Mouse (Mus musculus) layer of hippocampus, adult 9-10 months (tissue): Measurements from ENCODE around the gene Hhex.

Experiments
- DNase-seq: peaks from one replicate; pipeline ENCODE4 v3.0.0; 2022; ENCODE audit warnings: low spot score

Hhex gene

DNA sequence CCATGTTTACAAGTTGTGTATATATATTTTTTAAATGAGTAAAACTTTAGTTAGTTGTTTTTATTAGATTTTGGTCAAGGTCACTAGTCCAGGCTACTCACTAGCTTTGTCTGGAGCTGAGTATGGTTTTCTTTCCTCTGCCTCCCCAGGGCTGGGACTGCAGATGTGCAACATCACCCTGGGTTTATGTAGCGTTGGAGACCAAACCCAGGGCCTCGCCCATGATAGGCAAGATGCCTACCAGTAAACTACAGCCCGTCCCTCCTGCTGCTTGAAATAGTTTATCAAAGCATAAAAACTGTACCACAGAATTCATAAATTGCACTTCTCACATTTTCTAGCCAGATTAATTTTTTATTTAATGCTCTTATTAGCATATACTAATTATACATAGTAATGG lies 14.6 kb downstream of the Hhex start:
- DNase-seq, result no peak

DNA sequence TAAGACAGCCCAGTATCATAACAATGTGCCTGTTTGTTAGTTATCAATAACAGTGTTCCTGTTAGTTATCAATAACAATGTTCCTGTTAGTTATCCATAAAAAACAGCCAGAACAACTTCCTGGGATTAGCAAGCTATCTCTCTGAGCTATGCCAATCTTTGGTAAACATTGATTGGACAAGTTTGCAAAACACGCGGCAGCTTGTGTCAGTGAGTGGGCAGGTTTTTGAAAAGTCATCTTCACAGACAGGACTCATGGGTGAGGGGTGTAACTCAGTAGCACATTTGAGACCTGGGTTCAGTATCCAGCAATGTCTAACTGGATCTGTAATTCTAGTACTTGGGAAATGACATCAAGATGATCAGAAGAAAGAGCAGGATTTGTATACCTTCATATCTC lies 20.9 kb downstream of the Hhex start:
- no peak for DNase-seq

DNA sequence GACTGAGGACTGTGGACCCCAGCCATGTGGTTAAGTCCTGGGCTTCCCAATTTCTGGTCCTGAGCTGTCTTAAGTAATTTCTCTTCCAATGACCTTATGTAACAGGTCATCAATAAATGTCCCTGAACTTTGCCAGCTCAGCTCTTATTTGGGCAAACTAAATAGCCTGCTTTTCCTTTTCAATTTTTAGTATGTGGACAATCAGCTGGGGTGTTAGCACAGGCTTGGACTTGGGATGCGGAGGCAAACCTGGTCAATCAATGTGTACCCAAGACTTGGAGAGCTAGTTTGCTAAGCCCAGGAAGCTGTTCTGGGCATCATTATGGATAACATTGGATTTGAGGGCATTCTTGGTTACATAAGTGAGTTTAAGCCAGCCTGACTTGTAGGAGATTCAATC lies 21.4 kb downstream of the Hhex start:
- DNase-seq, result no peak

DNA sequence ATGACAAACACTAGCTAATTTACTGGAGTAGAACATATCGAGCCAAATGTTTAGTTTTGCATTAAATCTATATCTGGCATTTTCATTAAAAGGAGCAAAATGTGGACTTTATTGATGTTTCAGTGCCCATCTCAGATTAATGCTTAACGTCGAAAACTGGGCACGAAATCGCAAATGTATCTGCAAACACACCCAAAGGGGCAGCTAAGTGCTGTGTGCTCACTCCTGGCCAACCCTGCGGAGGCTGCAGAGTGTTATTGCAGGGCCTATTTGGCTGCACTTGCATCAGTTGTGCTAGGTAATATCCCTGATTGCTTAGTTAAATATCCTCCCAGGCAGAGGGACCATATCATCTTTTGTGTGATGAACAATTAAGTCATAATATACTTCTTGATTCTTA lies 23.4 kb downstream of the Hhex start:
- DNase-seq, result no peak

DNA sequence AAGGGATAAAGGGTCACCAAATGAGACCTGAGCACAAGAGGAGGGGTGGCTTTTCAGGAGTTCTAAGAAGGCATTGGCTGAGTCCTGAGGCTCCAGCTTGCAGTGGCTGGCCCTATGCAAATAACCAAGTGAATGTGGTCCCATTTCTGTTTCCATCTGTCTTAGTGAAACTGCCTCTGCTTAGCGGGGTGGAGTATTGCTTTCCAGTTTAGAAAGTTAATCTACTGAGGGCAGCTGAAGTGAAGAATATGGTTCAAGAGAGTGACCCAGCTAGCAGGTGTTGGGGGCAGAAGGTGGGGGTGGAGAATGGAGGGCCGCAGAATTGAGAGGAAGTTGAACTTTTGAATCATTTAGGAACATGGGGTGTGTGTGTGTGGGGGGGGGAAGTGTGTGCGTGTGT lies 31.8 kb downstream of the Hhex start:
- no peak for DNase-seq

DNA sequence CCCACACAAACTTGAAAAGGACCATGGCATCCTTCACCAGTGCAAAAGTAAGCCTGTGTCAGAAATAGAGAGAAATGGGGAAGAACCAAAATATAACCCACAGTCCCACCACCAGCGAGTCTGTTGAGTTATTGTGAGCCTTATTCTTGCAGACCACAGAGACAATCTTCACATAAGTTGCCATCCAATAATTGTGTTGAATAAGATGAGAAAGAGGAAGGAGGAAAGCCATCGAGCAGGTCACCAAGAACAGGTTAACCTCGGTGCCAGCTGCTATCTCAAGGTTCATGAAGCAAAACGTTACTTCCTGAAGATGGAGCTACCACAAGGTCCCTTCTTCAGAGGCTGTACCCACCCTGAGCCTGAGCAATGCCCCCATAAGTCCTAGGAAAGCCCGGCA lies 32.4 kb downstream of the Hhex start:
- DNase-seq, result no peak

DNA sequence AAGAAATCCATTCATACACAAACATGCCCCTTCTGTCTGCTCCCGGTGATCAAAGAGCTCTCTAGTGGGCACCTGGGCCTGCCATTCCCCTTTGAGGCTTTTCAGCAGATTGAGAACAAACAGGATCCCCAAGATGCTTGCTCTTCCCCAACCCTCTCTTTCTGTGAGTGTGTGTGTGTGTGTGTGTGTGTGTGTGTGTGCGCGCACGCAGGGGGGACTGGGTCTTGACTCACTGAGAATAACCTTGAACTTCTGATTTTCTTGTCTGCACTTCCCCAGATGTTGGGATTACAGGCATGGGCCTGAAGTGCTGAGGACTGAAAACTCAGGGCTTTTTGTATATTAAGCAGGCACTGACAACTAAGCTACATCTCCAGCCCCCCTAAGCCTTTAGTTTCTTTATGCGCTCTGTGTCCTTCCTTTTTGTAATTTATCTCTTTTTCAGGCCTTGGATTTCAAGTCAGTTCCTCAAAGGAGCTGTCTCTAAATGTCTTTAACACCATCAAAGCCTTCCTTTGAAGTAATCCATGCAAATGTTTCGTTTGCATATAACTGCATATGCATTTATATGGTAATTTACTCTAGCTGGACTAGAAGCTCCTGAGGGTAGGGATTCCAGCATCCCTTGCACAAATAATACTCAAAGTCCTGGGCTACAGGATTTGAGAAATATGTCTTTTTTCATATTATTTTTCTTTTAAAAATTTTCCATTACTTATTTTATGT lies 34.4 kb downstream of the Hhex start:
- no peak for DNase-seq

DNA sequence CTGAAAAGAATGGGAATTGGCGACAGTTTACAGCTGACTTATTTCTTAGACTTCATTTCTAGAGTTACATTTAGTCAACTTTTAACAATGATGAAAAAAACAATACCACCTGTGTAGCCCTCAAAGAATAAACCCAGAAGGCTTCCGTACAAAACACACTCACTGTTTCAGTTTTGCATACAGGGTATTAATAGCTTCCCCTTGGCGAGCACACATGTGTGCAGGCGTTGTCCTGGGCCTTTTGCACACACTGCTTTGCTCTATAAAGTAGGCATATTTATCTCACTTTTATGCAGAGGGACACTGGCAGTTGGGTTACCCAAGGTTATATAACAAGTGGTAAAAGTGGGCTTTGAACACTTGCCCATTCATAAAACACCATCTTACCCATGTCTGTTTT lies 37.1 kb downstream of the Hhex start:
- DNase-seq, result no peak

DNA sequence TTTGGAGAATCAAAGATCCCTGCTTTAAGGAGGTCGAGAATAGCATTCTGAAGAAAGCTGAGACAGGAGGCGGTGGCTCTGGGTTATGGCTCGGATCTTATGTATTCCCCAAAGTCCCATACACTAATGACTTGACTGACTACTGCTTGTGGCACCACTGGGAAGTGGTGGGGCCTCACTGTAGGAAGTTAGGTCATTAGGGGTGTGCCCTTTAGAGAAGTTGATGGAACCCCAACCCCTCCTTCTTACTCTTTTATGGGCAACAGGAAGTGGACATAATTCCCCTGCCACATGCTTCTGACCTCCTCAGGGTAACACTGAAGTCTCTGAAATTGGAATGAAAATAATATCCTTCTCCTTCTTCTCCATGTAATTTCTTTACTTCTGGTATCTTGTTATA lies 38.0 kb downstream of the Hhex start:
- no peak for DNase-seq

DNA sequence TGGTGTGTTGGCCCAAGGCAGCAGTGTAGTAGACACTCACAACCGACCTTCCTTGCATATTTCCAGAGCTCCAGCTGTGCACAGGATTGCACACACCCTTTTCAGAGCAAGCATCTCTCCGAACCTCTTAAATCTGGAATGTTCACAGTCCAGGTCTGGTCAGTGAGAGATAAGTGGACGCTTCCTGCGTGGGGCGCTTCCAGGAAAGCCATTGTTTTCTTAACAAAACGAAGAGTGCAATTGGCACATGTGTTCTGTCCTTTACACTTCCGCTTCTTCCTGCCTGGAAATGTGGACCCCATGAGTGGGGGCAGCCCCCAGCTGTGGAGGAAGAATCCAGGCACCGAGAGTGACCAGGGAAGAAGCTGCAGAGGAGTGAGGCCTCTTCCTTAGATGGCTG lies 47.1 kb downstream of the Hhex start:
- no peak for DNase-seq

DNA sequence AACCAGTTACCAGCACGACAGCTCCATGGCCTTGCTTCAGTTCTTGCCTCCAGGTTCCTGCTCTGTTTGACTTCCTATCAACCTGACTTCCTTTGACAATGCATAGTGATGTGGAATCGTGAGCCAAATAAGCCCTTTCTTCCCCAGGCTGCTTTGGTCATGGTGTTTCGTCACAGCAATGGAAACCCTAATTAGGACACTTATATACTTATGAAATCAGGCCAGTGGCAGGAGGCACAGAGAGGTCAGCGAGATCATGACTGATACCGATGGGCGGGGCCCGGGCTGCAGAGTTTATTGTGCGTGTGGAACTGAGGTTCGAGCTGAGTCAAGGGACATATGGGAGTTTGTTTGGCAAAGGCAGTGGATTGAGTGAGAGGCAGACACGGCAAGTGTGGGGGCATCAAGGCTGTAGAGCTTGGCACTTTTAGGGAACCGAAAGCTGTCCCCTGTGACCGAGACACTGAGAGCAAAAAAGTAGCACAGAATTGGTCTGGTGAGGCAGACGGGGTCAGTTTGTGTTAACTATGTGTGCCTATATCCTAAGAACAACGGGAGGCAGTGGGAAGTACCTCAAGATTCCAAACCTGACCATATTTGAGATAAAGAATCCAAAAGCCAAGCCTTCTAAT lies 48.1 kb downstream of the Hhex start:
- DNase-seq, result no peak

DNA sequence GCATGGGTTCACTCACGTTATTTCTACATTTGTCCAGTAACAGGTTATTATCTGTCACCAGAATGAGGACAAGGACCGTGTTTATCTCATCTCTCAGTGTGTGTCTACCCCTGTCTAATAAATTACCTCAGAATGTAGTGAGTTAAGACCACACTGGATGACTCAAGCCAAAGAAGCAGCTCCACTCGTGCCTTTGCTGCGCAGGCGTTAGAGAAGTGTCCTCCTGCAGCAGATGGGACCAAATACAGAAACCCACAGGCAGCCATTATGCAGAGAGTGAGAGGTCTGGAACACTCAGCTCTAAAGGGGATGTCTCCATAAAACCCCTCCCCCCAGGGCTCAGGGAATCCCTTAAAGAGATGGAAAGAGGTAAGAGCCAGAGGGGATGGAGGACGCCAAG lies 50.2 kb downstream of the Hhex start:
- DNase-seq, result no peak

DNA sequence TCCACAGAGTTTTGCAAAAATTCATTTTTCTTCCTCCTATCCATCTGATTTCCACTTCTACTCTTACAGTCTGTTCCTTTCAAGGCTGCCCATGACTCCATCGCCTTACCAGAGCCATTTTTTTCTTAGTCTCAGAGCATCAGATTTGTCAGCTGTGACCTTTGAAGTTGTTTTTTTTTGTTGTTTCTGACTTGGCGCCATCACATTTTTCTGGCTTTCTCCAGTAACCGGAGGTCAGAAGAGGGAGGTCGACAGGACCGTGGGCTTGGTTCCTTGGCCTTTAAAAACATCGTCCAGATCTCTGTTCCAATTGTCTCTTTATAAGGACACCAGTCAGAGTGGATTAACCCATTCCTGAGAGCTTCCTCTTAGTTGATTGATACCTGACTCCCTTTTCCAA lies 52.2 kb downstream of the Hhex start:
- DNase-seq, result no peak

DNA sequence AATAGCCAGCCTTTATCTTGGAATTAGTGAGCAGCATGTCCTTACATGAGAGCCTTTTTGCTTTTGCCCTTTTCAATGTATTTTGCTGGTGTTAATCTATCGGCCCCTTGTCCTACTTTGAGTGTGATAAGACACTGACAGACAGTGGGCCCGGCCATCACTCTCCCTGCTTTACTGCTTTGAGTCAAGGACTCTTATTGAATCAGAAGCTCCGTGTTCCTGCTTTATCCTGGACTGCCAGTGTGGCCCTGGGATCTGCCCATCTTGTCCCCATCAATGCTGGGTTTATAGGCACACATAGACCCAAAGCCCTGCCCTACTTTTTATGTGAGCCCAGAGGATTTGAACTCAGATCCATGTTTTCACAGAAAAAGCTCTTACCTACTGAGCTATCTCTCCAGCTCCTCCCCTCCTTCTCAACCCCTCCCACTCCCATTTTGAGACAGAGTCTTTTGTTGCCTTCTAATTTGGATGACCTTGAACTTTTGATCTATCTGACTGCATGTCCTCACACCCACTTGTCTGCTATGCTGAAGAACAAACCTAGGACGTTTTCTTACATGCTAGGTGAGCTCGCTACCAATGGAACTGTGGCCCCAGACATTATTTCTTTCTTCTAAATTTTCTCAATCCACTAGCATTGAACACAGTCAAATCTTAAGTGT lies 53.3 kb downstream of the Hhex start:
- DNase-seq, result no peak

DNA sequence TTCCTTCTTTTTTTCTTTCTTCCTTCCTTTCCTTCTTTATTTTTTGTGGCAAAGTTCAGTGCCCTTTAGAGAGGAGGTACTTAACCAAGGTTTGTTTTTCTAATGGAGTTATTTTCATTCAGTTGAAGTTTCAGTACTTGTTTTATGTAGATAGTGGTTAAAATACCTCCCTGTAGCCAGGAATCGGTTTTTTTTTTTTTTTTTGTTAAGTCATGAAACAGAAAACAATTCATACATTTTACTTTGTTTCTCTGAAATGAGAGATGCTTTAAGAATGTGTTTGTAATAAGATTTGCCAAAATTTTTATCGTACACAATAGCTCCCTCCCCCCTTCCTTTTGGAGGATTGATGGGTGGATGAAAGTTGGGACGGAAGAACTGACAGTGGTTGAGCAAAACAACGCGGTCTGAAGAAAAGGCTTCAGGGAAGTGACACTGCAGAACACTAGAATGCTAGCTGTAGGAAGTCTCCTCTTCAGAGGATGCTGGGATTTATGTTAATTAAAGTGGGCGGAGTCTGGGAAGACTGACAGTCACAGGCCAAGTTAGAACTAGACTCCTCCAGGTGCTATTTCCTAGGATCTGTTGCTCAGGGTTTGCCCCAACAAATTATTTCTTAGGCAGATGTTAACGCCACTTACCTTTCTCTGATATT lies 54.1 kb downstream of the Hhex start:
- DNase-seq, result no peak
